Mouse (Mus musculus): Measurements from ENCODE around the gene Gm20773.
"Not testable (repeated sequence)": the region's sequence is repeated elsewhere in the genome, so short reads cannot be mapped to it uniquely, and the experiment has no call there.

Gene Gm20773

DNA sequence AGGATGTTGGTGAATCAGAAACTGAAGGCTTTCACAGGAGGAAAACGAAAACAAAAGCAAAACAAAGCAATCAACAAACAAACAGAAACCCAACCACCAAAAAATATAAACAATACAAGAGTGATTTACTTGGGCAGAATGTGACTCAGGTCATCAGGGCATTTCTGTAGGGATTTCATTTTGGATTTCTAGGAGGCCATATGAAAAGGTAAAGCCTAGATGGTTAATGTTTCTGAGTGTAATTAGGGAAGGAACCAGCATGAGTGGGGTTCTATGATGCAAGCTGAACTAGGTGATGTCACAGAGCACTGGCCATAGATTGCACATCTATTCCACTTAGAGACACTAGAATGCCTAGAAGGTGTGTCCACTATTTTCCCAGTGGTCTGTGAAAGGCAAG, at the start of gene Gm20773:
Gm20773 (plus strand) TSS at position 301 of the 400 bp plus-strand sequence.
- DNase-seq (ENCODE audit: low spot score), result not testable (repeated sequence)

DNA sequence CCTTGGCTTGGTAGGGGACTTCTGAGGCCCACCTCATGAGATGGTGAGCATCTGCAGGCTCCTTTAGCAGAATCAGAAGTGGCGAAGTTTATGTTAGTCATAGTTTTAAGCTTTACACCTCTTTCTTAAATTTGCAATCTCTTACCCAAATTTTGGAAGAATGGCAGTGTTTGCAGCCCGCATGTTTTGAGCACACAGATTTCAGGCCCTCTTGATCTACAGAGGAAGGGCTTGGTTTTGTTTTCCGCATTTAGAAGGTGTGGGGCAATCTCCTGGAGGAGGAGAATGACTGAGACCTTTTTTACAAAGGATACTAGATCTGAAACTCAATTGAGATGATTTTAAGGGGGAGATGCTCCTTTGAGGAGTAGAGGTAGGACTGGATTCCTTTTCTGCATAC, 28.3 kb upstream of the Gm20773 start, which contains the start of gene Gm21866:
Gm21866 (minus strand) TSS at position 101 of the 400 bp plus-strand sequence.
- DNase-seq (ENCODE audit: low spot score), result not testable (repeated sequence)

Measured in ovary, adult 18-20 months (tissue).